Mouse (Mus musculus) testis, postnatal 14 days (tissue): Measurements from ENCODE around the gene Fibp.

Experiments
- DNase-seq: peaks from one replicate; pipeline ENCODE4 v3.0.0; 2021; ENCODE audit warnings: low spot score

Gene Fibp

GRCm38 (mm10) chr19:5432992-5433852 lies 27.2 kb upstream of the Fibp start:
- peak; percentile 53 for DNase-seq

GRCm38 (mm10) chr19:5433951-5434350 lies 26.5 kb upstream of the Fibp start:
- DNase-seq: no peak

DNA sequence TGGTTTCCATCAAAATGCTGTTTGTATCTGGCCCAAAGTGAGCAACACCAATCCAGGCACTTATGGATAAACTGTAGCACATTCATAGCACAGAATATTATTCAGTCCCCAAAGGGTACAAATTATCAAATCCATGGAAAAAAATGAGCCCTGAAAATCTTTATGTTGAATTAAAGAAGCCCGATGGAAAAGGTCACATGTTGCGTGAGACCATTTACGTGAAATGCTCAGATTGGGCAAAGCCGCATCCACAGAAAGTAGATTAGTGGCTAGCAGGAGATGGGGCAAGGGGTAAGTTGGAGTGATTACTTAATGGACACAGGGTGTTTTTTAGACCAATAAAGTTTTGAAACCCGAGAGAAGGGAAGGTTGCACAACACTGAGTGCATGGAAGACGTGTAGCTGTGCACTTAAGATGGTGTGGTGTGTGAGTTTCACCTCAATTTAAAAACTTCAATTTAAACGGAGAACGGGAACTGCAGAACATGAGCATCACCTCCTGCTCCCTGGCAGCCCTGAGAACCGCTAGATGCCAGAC lies 16.0 kb upstream of the Fibp start:
- DNase-seq: no peak

DNA sequence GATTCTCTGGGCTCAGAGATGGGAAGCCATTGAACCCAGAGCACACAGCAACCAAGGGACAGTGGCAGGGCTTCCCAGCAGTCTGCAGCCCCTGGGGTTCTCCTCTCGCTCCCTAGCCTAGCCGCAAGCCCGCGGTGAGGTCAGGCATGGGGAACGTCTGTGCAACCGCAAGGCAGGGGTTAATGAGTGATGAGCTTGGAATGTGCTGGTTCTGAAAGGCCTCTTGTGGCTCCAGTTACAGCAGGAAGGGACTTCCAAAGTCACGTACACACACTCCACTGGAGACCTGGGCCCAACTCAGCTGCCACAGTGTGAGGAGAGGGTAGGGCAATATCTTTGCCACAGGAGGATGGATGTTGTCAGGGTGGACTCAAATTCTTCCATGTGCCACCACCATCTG lies 15.5 kb upstream of the Fibp start:
- DNase-seq: no peak

GRCm38 (mm10) chr19:5445747-5446146 lies 14.7 kb upstream of the Fibp start:
- DNase-seq: no peak

GRCm38 (mm10) chr19:5447515-5448353 lies 12.7 kb upstream of the Fibp start, which contains the start of gene Fosl1:
Fosl1 (plus strand) TSS chr19:5447547.
- peak; percentile 76 for DNase-seq

DNA sequence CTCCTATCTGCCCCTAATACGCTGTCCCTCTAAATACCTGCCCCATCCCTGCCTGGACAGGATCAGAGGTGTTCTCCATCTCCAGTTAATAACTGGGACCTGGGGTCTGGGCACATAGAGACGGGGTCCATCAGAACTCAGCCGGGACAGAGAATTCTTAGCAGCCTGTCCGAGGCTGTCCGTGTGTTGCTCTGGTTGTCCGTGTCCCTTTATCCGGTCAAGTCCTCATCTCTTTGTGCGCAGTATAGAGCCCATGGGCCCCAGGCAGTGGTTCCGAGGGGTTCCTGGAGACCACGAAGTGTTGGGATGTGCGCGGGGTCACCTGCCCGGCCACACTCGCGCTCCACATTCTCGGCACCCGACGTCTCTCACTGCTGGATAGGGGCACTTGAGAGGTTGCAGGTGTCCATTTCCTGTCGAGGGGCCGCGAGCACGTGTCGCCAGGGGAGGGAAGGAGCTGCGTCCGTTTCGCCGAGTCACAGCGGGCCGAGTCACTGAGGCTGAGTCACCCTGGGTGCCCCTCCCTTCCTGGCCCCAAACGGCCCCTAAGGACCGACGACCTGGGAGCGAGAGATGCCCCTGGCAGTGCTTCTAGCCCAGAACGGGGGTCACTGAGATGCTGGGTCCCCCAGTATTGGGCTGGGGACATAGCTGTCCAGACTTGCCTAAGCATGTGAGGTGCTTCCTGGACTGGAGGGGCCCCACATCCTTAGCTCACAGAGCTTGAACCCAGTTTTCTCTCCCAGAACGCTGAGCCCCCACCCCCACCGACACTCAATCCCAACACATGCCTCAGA lies 11.9 kb upstream of the Fibp start:
- DNase-seq: no peak

DNA sequence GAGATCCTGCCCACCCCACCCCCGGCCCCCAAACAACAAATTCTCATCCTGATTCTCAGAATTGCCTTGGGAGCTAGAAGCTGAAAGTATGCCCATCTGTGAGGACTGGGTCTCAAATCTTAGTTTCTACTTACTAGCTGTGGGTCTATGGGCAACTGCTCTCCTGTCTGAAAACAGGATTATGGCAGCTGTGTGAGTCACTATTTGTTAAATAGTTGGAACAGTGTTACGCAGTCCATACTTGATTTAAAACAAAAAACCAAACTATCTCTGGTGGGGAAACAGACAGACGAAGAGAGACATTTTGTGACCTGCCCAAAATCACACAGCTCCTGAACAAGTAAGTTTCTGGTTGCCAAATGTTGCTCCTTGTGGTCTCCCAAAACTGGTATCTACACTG lies 10.7 kb upstream of the Fibp start:
- DNase-seq: no peak

DNA sequence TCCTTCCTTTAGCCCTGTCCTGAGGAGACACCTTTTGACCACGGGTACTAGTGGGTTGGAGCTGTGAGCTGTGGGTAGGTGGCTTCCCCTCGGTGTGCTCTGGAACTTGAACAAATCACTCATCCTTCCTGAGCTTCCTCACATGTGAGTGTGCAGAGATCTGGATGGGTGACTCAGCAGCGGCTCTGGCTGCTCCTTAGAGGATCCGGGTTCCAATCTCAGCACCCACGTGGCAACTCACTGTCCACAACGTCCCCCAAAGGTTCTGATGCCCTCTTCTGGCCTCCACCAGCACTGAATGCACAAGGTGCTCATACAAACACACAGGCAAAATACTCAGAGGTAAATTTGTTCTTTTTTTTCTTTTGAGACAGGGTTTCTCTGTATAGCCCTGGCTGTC lies 8.6 kb upstream of the Fibp start:
- no peak for DNase-seq

DNA sequence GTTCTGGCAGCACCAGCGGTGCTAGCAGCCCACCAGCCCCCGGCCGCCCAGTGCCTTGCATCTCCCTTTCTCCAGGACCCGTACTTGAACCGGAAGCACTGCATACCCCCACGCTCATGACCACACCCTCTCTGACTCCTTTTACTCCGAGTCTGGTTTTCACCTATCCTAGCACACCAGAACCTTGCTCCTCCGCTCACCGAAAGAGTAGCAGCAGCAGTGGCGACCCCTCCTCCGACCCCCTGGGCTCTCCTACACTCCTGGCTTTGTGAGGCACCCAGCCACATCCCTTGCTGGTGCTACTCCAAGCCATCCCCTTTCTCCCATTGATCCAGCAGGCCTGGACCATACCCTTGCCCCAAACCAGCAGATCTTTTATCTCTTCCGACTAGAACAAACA lies 5.4 kb upstream of the Fibp start:
- DNase-seq: no peak

- DNase-seq: no peak
These were observed 4.8 kb upstream of the Fibp start for GRCm38 (mm10) chr19:5455568-5455967.

GRCm38 (mm10) chr19:5456241-5456921 lies 4.0 kb upstream of the Fibp start:
- no peak for DNase-seq

DNA sequence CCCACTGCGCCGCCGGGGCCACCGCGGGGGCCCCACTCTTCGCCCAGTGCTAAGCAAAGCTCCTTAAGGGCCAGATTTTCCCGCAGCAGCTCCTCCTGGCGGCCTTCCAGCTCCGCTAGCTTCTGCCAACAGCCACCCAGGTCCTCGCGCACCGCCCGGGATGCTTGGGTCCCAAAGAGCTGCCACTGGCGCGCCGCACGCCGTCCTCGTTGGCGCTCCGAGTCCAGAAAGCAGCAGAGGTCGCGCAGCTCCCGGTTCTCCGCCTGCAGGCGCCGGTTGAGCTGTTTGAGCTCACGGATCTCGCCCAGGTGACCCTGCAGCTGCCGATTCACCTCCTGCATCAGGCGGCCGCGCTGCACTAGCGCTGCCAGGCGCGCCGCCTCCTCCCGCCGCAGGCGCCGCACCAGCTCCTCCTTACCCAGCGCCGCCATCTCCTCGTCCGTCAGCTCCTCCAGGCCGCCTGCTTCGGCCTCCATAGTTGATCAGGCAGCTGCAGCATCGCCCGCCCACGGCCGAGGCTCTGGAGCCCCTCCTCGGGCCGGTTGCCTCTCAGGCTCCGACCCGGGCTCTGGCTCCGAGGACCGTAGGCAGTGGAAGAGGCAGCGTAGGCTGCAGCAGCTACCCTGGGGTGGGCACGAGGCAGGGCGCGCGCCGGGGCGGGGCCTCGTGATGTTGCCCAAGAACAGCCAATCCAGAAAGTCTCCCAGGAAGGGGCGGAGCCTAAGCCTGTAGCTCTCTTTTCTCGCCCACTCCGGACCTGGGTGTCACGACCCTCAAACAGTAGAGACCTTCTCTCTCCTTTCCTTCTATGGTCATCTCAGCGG lies 3.3 kb upstream of the Fibp start:
- peak; percentile 94 for DNase-seq

DNA sequence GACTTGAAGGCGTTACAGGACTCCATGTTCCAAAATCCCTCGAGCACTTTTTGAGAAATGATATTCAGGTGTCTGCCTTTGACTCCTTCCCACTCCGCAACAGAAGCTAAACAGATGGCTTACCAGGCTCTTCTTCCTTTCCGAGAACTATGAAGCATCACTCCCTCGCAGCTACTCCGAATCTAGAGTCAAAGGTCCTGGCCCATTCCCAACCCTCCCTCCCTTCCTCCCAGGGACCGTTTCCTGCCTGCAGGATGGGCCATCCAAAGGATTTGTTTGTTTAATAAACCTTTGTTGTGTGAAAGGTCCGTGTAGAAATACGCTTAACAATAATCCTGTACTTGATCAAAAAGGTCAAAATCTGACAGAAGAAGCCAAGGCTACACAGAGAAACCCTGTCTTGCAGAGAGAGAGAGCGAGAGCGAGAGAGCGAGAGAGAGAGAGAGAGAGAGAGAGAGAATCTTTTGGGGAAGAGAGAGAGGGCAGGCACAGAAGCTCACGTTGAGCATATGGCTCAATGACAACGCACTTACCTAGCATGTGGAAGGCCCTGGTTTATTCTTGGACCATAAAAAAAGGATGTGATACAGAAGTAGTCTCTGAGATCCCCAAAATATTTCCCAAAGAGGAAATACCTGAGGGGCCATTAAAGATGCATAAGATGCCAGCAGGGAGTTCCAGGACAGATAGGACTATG lies 2.5 kb upstream of the Fibp start, which contains the start of gene Ccdc85b:
TSS of gene Ccdc85b (minus strand) at position 149 of the 697 bp plus-strand sequence.
- no peak for DNase-seq

GRCm38 (mm10) chr19:5459019-5459418 lies 1.4 kb upstream of the Fibp start:
- no peak for DNase-seq

- DNase-seq: no peak
These were observed 519 bp upstream of the Fibp start for GRCm38 (mm10) chr19:5459896-5460295.

DNA sequence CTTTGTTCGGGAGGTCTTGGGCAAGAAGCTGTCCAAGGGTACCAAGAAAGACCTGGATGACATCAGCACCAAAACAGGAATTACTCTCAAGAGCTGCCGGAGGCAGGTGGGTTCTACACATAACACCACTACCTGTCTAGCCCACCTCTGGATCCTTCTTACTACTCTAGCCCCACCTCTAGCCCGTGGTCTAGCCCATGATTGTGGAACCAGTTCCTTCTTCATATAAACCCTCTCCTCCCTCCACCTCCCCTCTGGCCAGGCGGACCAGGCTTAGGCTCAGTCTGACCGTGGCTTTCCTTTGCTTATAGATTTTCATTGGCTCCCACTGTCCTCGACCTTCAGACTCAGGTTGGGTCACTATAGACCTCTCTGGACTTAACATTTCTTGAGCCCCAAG lies 996 bp downstream of the Fibp start:
- no peak for DNase-seq

DNA sequence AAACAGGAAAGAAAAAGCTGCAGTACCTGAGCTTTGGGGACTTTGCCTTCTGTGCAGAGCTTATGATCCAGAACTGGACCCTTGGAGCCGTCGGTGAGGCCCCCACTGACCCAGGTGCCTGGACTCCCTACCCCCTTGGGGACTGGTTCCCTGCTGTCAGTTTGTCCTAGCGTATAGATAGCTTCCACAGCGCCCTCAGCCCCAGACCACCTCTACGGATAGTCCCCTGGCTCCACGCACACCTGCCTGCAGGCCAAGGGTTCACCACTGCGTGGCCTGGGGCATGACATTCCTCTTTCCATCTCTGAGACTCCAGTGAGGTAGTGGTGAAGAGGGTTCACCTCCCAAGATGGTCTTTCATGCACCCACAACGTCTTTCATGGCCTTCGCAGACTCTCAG lies 2.8 kb downstream of the Fibp start:
- DNase-seq: no peak

DNA sequence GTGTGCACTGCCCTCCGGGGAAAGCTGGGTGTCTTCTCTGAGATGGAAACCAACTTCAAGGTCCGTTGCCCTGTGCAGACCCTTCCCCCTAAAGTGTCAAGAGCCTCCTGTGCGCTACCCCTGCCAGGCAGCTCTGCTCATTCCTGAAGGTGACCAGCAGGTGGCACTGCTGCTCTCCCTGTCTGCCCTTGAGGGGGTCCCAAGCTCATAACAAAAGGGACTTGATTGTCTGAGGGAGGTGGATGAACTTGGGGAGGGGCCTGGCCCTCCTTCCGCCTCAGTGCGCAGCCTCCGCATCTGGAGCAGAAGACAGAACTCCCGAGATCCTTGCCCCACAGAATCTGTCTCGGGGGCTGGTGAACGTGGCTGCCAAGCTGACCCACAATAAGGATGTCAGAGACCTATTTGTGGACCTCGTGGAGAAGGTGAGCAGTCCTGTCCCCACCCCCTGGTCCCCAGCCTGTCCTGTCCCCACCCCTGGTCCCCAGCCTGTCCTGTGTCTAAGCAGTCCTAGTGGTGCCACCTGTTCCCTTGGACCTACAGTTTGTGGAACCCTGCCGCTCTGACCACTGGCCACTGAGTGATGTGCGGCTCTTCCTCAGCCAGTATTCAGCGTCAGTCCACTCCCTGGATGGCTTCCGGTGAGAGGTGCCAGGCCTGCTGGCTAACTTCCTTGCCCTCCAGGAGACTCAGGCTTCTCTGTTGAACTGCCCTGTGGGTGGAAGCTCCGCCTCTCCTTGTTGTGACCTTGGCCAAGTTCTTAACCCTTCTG lies 3.6 kb downstream of the Fibp start:
- no peak for DNase-seq
